Mouse (Mus musculus) fat pad, adult 2 months (tissue): Measurements from ENCODE around the gene Ttyh1.

Experiments
- DNase-seq: peaks from one replicate; pipeline ENCODE4 v3.0.0-alpha.2; 2011; ENCODE audit warnings: low read depth, low spot score; ENCODE audit errors: extremely low read depth

Gene Ttyh1

DNA sequence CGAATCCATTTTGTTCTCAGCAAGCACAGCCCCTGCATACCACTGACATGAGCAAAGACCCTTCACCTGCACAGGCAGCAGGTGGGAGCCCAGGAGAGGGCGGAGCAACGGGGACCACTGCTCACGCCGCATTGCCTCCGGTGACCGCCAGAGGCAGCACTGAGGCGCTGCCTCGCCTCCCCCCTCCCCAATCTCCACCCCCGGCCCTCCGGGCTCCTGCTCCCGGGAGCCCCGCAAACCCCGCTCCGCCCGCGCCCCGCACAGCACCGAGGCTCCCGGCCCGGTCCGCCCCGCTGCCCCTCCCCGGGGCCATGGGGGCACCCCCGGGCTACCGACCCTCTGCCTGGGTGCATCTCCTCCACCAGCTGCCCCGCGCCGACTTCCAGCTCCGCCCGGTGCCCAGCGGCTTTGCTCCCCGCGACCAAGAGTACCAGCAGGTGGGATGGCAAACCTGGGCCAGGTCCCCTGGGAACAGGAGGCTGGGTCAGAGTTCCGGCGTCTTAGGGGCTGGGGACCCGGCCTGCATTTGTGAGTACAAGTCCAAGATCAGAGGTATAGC, at the start of gene Ttyh1:
Ttyh1 (plus strand) TSS at position 65 of the 559 bp plus-strand sequence.
- no peak for DNase-seq

DNA sequence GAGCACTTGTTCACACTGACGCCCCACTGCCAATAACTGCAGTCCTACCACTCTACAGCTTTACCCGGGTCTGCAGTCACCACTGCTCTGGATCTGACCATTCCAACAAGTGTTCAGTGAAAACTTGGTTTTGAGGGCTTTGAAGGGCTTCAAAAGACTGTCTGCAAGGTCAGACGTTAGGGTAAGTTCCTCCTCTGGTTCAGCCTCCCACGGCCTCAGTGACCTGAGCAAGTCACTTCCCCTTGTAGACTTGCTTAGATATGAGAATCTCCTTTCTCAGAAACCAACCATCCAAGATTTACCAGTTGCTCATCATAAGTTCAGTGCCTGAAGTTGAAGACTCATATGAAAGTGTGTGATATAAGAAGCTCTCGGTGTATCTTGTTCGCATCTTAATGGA, 48.1 kb upstream of the Ttyh1 start:
- DNase-seq: no peak

DNA sequence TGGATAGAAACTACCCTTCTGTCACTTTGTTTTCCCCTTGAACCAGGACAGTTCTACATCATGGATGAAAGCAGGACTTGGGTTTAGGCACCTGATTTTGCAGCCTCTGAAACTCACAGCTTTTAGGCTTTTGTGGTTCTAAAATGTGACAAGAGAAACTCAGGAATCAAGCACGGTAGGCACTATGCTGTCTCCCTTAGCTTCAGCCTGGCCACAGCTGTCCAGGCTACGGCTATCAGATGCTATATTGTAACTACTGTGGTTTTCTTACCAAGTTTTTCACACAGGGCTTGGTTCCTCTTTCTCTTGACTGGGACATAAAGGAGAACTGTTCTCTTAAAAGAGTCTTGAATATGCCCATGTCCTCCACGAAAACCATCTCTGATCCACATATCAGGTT, 46.1 kb upstream of the Ttyh1 start:
- no peak for DNase-seq

DNA sequence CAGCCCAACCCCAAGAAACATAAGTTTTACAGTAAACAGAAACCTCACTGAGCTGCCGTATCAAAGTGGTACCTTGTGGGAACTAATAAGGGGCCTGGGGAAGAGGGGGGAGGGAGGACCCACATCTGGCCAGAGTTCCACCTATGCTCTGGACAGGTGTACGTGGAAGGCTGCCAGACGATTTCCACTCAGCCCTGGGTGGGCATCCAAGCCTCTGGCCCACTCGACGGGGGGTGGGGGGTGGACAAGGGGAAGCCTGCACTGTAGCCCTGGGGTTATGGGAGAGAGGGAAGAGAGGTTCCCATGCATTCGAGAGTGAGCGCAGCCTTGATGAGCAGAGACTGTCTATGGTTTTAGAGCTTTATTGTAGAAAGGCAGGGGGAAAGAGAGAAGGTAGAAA, 39.7 kb upstream of the Ttyh1 start:
- no peak for DNase-seq

DNA sequence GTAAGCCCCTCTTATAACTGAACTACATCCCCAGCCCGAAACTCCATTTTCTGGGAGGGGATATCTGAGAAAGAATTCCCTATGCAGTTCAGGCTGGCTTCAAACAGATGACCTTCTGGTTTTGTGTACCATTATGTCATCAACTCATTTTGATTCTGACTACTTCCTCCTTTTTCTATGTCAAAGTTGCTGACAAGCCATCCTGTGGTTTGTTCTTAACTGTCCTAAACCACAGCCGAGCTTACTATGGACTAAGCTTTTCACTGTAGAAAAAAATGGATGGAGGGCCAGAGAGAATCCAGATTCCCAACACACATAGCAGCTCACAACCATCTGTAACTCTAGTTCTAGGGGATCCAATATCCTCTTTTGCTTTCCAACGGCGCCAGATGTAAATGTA, 38.7 kb upstream of the Ttyh1 start:
- DNase-seq: no peak

DNA sequence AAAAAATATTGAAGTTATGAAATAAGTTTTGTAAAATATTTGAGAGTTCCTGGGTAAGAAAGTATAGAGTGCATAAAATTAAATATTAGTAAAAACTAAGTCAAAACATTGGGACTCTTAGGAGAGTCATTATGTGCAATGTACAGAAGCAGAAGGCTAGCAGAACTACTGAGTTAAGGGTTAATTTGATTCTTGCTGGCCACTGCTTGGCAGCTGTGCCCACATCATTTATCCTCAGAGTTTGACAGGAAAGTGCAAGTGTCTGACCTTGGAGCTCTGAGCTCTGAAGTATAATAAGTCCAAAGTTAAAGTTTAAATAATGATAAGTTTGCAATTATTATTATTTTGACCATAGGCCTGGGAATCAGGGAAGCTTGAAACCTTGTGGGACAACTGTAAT, 37.5 kb upstream of the Ttyh1 start:
- no peak for DNase-seq

DNA sequence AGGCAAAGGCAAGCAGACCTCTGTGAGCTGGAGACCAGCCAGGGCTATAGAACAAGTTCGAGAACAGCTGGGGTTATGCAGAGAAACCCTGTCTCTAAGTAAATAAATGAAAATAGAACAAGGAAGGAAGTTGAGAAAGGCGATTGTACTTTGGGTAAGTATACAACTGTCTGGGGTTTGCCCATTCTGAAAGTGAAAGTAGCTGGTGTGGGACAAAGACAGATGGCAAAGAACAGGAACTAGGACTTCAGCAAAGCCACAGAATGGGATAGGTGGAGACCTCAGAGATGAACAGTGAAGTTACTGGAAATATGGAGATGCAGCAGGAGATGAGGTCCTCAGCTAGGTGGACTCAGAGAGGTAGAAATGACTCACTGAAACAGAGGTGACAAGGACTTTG, 36.4 kb upstream of the Ttyh1 start:
- no peak for DNase-seq

DNA sequence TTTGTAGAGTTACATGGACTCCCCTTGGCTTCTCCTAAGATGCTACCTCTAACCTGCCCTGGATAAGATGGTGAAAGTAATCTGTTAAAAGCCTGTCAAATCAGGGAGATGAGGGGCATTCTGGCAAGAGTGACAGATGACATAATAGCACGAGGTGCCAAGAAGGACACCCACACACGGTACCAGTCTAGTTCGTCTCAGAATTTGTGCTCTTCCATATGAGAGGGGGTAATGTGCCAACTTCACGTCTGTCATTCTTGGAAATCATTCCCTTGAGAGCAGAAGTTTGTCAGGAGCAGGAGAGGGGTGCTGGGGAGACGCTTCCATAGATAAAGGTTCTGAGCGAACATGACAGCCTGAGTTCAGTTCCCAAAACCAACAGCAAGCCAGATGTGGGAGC, 35.0 kb upstream of the Ttyh1 start:
- no peak for DNase-seq

DNA sequence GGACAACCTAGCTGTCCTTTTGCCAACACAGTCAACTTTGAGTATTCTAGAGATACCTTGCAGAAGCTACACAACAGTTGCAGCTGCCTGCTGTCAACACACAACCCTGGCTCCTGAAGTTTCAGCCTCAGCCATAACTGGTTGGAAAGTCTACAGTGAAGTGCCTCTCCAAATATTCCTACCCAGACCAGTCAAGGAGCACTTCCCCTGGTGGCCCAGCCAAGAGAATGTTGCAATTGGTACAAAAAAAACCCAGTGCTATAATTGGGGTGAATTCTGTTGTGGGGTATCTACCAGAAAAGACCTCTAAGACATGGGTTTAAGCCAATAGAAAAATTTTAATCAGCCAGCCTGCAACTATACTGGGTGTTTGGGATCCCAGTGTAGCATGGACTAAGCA, 33.6 kb upstream of the Ttyh1 start:
- no peak for DNase-seq

DNA sequence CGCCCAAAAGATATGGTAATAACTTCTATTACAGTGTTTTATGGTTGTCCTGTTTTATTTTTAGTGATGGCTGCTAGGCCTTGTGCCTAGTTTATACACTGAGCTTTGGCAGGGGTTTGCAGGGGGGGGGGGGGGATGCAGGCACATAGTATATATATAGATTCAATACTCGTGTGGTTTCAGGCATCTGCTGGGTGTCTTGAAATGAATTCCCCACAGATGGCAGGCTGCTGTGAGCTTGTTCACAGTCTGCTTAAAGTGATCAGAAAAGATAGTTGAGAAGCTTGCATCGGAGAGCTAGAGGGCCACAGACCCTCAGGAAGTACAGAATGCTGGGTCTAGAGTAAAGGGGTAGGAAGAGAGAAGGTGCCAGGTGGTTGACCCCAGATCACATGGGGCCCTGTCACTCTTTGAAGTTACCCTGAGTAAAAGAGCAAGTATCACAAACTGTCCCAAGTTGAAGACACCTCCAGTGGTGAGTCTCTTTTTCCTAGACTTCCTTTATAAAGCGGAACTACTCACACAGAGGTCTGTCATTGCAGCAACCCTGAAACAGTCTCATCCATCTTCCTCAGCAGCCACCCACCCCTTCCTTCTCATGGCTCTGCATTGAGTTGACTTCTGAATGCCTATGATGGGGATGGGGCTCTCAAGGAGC, 31.8 kb upstream of the Ttyh1 start:
- DNase-seq: no peak

DNA sequence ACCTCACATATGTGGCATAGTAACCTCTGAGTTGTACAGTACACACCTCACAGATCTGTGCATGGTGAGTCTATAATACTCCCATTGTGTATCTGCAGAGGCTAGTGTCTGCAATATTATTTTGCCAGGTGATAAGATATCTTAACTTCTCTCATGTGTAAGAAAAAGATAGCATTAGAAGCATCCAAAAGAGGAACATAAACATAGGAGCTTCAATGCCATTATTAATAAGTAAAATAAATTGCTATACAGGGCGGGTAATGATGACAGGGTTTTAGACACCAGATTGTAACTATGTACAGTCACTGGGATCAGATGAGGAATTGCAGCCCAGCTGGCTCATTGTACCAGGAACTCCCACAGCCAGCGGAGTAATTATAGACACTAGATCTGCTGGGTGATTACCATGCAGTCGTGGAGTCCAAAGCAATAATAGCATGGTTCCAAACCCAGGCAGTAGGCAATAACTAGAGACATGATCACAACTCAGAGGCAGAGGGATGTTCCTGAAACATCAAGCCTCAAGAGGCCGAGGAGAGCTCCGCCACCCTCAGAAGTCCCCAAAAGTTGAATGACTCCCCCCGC, 31.2 kb upstream of the Ttyh1 start:
- DNase-seq: no peak

DNA sequence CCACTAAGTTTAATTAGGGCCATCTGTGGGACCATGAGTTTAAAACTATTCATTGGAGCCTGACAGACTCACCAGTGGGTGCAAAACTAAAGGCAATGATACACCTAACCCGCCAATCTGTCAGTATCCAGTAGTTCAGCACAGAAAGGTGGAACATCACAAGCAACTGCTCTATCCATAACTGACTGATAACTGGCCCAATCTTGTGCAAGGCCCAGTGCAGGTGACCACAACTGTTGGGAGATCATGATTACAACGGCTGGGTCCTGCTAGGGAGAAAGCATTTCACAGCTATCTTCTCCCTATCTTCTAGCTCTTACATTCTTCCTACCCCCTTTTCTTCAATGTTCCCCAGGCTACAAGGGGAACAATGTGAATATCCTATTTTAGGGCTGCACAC, 30.5 kb upstream of the Ttyh1 start:
- DNase-seq: no peak

DNA sequence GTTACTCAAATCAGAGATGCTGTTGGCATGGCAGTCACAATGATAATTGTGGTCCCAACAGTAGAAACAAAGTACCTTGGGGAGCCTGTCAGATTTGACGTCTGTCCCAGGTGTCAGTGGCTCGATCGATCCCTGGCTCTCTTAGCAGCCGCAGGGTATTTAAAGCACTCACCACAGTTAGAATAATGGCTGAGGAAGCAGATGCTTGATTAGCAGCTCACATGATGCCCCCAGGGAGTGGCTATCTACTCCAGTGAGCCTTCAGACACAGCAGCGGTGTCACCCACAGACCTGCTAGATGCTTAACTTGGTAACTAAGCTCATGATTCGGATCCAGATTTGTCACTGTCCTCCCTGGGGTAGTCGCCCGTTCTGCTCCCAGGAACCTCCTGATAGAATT, 28.0 kb upstream of the Ttyh1 start:
- DNase-seq: no peak

DNA sequence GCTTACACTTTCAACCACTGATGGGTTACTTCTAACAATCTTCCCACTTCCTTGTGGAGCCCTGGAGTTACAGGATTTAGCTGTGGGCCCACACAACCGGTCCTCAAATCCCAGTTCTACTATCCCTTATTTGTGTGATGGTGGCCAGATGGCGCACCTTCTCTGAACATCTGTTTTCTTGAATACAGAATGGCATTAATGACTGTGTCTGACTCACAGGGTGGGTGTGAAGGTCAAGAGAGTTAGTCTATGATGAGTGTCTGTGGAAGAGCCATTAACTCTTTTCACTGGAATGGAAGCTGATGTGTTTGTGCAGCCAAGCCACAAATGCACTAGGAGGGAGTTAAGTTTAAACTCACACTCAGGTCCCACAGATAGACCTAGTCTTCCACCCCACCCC, 20.9 kb upstream of the Ttyh1 start:
- DNase-seq: no peak

DNA sequence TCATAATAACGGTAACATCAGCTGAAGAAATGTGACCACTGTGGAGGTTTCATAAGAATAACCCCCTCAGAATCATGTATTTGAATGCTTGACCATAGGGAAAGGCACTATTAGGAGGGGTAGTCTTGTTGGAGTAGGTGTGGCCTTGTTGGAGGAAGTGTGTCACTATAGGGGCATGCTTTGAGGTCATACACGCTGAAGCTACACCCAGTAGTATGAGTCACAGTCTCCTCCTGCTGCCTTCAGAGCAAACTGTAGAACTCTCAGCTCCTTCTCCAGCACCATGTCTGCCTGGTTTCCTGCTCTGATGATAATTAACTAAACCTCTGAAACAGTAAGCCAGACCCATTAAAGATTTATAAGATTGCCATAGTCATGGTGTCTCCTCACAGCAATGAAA, 20.4 kb upstream of the Ttyh1 start:
- DNase-seq: no peak

DNA sequence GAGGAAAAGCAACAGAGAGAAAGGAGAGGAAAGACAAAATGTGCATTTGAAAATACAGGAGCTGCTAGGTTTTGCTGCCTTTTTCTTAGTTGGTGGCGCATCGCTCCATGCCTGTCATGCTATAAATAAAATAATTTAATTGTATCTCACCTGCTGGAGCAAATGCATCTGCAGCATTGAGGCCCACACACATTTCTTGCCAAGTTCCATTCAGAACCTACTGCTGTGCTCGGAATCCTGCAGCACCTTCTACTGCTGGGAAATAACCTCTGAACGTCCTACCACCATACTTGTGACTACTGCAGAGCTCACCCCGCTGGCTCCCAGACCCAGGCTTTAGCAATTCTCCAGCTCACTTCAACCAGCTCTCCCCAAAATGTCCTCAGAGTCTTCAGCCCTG, 18.1 kb upstream of the Ttyh1 start:
- DNase-seq: no peak

DNA sequence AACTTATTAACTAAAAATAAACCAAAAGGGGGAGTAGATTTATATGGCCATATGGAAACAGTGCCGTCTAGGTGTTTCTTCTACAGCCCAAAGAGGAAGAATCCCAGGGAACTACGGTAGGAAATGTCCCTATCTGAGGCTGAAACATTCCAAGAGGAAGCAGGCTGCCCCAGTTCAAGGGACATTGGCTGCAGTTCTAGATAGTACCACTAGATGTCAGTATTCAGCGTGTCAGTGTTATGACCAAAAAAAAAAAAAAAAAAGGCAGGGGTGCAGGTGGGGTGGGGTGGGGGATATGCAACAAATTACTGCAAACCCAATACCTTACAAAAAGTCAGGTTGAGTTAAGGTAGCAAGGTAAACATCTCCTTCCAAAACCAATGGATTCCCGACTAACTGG, 15.8 kb upstream of the Ttyh1 start:
- DNase-seq: no peak

DNA sequence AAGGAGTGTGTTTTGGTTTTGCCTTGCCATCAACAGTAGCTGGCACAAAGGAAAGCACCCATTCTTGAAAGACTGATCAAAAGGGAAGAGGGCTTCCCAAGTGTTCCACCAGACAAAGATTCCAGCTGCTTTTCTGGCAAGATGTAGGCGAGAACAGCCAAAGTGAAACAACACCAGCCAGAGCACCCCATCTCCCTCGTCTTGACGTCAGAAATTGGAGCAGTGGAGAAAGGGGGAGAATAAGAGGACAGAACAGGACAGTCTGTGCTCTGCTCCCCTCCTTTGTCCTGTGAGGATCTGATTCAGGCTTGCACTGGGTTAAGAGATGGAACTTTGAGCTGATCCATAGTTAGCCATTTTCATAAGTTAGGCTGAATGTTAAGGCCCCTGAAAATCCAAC, 7.4 kb upstream of the Ttyh1 start:
- DNase-seq: no peak

DNA sequence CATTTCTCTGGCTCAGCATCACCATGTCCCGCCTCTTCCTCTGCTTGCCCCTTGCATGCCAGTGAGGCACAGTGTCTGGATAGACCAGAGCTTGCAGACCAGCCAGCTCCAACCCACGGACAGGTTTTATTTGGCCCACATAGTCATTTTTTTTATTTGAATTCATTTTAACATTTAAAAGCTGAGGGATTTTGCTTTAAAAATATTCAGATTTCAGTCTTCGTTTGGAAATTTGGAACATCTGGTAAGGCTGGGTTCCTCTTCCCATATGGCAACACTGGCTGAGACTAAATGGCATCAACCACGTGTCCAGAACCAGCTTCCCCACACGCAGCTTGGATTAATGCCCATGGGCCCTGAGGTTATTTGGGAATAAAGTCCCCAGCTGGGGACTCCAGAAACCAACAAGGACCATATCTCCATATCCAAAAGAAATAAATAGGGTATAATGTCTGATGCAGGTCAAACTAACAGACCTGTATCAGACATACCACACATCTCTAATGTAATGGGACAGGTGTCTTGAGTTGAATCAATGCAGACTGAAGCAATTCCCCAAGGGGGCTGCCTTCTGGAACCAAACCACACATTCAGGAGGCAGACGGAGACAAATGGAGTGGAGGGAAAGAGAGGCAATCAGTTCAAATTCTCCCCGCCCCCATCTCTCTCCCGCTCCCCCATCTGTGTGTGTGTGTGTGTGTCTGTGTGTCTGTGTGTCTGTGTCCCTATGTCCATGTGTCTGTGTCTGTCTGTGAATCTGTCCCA, 2.0 kb upstream of the Ttyh1 start:
- no peak for DNase-seq

DNA sequence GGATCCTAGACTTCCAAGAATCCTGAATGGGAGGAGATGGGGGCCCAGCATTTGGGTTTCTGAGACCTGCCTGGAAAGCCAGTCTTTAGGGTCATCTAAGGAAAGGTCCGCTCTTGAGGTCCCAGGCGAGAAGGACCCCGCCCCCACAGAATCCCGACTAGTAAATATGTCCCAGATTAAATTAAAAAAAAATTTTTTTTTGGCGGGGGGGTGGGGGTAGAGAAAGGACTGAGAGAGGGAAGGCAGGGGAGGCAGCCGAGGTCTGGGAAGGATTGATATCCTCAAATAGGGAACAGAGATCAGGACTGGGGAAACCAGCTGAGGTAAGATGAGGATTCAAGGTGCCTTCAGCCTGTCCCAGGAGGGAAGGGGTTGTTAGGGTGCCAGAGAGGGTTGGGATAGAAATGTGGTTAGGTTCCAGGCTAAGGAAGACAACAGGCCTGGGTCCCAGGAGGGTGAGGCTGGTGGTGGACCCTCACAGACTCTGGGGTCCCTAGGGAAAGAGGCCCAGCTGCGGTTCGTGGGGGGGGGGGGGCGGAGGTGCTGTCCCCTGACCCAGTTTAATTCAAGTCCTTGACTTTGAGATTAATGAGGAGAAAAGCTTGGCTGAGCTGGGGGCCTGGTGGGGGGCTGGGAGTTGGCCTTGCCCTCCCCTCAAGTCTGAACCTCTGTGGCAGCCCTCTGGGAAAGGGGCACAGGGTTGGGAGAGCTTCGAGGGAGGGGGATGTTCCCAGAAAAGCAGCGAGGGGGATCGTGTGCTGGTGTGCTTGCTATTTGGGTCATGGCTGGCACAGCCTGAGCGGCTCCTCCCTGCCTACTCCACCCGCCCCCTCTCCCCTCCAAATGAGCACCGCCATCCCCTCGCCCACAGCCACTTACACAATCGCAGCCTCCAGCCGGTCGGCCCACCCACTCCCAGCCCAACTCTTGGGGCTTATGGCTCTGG, 1.0 kb downstream of the Ttyh1 start:
- no peak for DNase-seq
